Mouse (Mus musculus) limb, embryonic 14.5 days (tissue): ENCODE data around the gene Son. TPM values are rescaled to one million over a fixed set of nuclear protein-coding genes. Genes with fewer than 3 reads are reported as not detected.

Experiments
- ATAC-seq: fragments of 200-750 bp; cut with Nextera tagmentation; 2 replicates; pipeline ENCODE4 v1.8.0; 2017; ENCODE audit warnings: low read depth, moderate number of reproducible peaks, moderate TSS enrichment; ENCODE audit not compliant: low FRiP score
- DNase-seq: peaks from one replicate; pipeline ENCODE4 v3.0.0-alpha.2; 2015; ENCODE audit warnings: low spot score
- H3K27ac ChIP-seq: fragments of 300-500 bp; sonication (generic); replicated peaks from 2 replicates; pipeline ENCODE4 v1.5.1; 2014; ENCODE audit warnings: low read depth, mild to moderate bottlenecking, low read length, moderate library complexity, mixed read lengths
- H3K27me3 ChIP-seq: fragments of 300-500 bp; sonication (generic); 2 replicates; pipeline ENCODE4 v1.6.1; 2014; ENCODE audit warnings: low read length, mixed read lengths; ENCODE audit not compliant: control insufficient read depth, insufficient read depth
- H3K36me3 ChIP-seq: fragments of 300-500 bp; sonication (generic); 2 replicates; pipeline ENCODE4 v1.6.1; 2014; ENCODE audit warnings: mild to moderate bottlenecking, low read length, moderate library complexity, mixed read lengths; ENCODE audit not compliant: control insufficient read depth, insufficient read depth
- H3K4me1 ChIP-seq: fragments of 300-500 bp; sonication (generic); 2 replicates; pipeline ENCODE4 v1.6.1; 2014; ENCODE audit warnings: antibody characterized with exemption, low read length, mixed read lengths; ENCODE audit not compliant: control insufficient read depth, insufficient read depth
- H3K4me2 ChIP-seq: fragments of 300-500 bp; sonication (generic); replicated peaks from 2 replicates; pipeline ENCODE4 v1.6.1; 2014; ENCODE audit warnings: low read depth, mild to moderate bottlenecking, low read length, moderate library complexity; ENCODE audit not compliant: severe bottlenecking
- H3K4me3 ChIP-seq: fragments of 300-500 bp; sonication (generic); replicated peaks from 2 replicates; pipeline ENCODE4 v1.5.1; 2014; ENCODE audit warnings: low read length
- H3K9ac ChIP-seq: fragments of 300-500 bp; sonication (generic); 2 replicates; pipeline ENCODE4 v1.6.1; 2014; ENCODE audit warnings: mild to moderate bottlenecking, low read depth, low read length, moderate library complexity; ENCODE audit not compliant: severe bottlenecking
- H3K9me3 ChIP-seq: fragments of 300-500 bp; sonication (generic); 2 replicates; pipeline ENCODE4 v1.6.1; 2016; ENCODE audit warnings: low read length; ENCODE audit not compliant: control insufficient read depth
- POLR2A ChIP-seq: fragments of 200-500 bp; IDR thresholded peaks from 2 replicates; pipeline ENCODE4 v1.8.0; 2012; ENCODE audit warnings: inconsistent platforms, mild to moderate bottlenecking, moderate library complexity, borderline replicate concordance; ENCODE audit not compliant: insufficient read depth, insufficient read length; ENCODE audit errors: extremely low read depth
- WGBS: fragments of 180-500 bp; shearing (Covaris S2); extraction: QIAGEN DNeasy Blood & Tissue Kit; methylation state at CpG from one replicate; pipeline ENCODE4 v1.1.7; 2014; 5-methylcytosine and 5-hydroxymethylcytosine counted together
- polyA plus RNA-seq, 2 experiments: library from polyadenylated mRNA; depleted of rRNA in 1 of 2; stranded (reverse) in 1 of 2; unstranded in 1 of 2; fragments of >200 nt; fragmentation: Nextera tagmentation in 1 of 2; extraction: Ambion mirVana in 1 of 2; gene quantifications; 2 replicates each; pipeline versions ENCODE4 v1.2.1 to v1.2.3; 2012 to 2014

Son gene
- polyA plus RNA-seq, 2 experiments, result 180 to 354 TPM

GRCm38 (mm10) chr16:91627831-91628230, 19.5 kb upstream of the Son start:
- H3K9ac ChIP-seq, result no peak overlapping the region
- no peak overlapping the region for H3K4me2 ChIP-seq
- WGBS, result 89% methylated on average over 7 of the region's 7 CpGs
- no peak for DNase-seq
- peaks cover 91% of the 10 kb centered on the region for H3K36me3 ChIP-seq
- no peak overlapping the region for H3K27ac ChIP-seq
- no peaks in the 10 kb centered on the region for H3K9me3 ChIP-seq
- H3K27me3 ChIP-seq, result no peaks in the 10 kb centered on the region
- H3K4me1 ChIP-seq, result no peaks in the 10 kb centered on the region
- no peak for ATAC-seq
- TF ChIP-seq POLR2A, result no peak
- no peak overlapping the region for H3K4me3 ChIP-seq

DNA sequence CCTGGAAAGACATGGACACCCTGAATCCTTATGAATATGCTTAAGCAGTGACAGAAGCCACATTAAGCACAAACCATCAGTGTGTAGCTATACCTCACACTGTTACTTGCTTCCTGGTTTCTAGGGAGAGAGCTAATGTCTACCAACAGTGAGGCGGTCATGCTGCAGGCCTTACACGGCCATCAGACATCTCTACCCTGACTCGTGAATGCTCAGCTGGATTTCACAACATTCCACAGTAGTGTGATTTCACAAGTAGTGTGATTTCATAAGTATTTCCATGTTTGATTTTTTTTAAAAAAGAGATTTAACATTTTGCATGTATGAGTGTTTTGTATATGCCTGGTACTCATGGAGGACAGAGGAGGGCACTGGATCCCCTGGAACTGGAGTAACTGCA, 18.6 kb upstream of the Son start:
- DNase-seq, result no peak
- WGBS, result 94% methylated on average over 3 of the region's 3 CpGs
- Histone ChIP-seq H3K9me3 (no peaks in the 10 kb centered on the region), H3K27ac (no peak overlapping the region), H3K4me2 (no peak overlapping the region), H3K36me3 (peaks cover 90% of the 10 kb centered on the region), H3K27me3 (no peaks in the 10 kb centered on the region), H3K9ac (no peak overlapping the region), H3K4me3 (no peak overlapping the region), H3K4me1 (no peaks in the 10 kb centered on the region)
- no peak for ATAC-seq
- TF ChIP-seq POLR2A, result no peak

DNA sequence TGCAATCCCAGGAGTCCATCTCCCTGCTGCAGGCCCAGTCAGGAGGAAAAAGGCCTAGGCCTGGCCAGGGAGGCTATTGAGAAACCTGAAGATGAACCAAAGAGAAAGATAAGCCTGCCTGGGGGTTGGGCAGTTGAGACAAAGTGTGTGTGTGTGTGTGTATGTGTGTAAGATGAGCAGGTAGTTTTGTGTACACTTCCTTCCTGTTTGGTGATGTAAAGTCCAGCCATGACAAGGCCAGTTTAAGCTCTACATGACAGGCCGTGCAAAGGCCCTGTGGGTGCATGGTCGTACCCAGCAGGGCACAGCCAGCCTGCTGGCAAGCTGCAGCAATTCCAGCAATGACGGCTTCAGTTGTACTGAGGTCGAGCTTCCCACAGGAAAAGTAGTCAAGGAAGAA, 17.6 kb upstream of the Son start:
- Histone ChIP-seq H3K9ac (no peak overlapping the region), H3K27ac (no peak overlapping the region), H3K4me1 (no peaks in the 10 kb centered on the region), H3K36me3 (peaks cover 87% of the 10 kb centered on the region), H3K27me3 (no peaks in the 10 kb centered on the region), H3K9me3 (no peaks in the 10 kb centered on the region), H3K4me2 (no peak overlapping the region), H3K4me3 (no peak overlapping the region)
- DNase-seq (no peak), ATAC-seq (no peak)
- no peak for TF ChIP-seq POLR2A
- 92% methylated on average over 4 of the region's 4 CpGs for WGBS

GRCm38 (mm10) chr16:91630584-91630983, 16.7 kb upstream of the Son start:
- no peak overlapping the region for H3K4me2 ChIP-seq
- no peaks in the 10 kb centered on the region for H3K27me3 ChIP-seq
- TF ChIP-seq POLR2A, result no peak
- H3K9ac ChIP-seq, result no peak overlapping the region
- WGBS, result 73% methylated on average over 1 of the region's 1 CpGs
- no peaks in the 10 kb centered on the region for H3K4me1 ChIP-seq
- H3K36me3 ChIP-seq, result peaks cover 89% of the 10 kb centered on the region
- DNase-seq, result no peak
- H3K27ac ChIP-seq, result no peak overlapping the region
- H3K9me3 ChIP-seq, result no peaks in the 10 kb centered on the region
- ATAC-seq, result no peak
- H3K4me3 ChIP-seq, result no peak overlapping the region

GRCm38 (mm10) chr16:91632439-91632838, 14.9 kb upstream of the Son start:
- no peak for TF ChIP-seq POLR2A
- peaks cover 92% of the 10 kb centered on the region for H3K36me3 ChIP-seq
- no peaks in the 10 kb centered on the region for H3K9me3 ChIP-seq
- H3K9ac ChIP-seq, result no peak overlapping the region
- DNase-seq (no peak), ATAC-seq (no peak)
- no peak overlapping the region for H3K4me2 ChIP-seq
- H3K27ac ChIP-seq, result no peak overlapping the region
- no peak overlapping the region for H3K4me3 ChIP-seq
- WGBS, result 92% methylated on average over 5 of the region's 5 CpGs
- no peaks in the 10 kb centered on the region for H3K4me1 ChIP-seq
- H3K27me3 ChIP-seq, result no peaks in the 10 kb centered on the region

DNA sequence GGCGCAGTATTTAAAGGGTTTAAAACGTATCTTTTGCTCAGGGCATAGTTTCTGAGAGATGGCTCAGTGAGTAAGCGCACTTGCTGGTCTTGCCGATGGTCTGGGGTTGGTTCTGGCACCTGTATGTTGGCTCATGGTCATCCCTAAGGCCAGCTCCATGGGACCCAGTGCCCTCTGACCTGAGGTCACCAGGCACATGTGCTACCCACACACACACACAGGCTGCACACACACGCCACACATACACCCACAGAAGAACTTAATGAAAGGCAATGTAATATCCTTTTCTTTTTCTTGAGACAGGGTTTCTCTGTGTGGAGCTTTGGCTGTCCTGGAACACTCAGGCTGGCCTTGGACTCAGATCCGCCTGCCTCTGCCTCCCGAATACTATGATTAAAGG, 14.4 kb upstream of the Son start:
- Histone ChIP-seq H3K9ac (no peak overlapping the region), H3K4me2 (no peak overlapping the region), H3K4me3 (no peak overlapping the region), H3K4me1 (no peaks in the 10 kb centered on the region), H3K27ac (no peak overlapping the region), H3K36me3 (peaks cover 92% of the 10 kb centered on the region), H3K27me3 (no peaks in the 10 kb centered on the region), H3K9me3 (no peaks in the 10 kb centered on the region)
- DNase-seq (no peak), ATAC-seq (no peak)
- TF ChIP-seq POLR2A, result no peak
- WGBS, result 96% methylated on average over 7 of the region's 7 CpGs
